Mouse (Mus musculus) B cell, adult (primary cell): ENCODE results near the gene Vbp1. TPM values are rescaled to one million over a fixed set of nuclear protein-coding genes. Genes with fewer than 3 reads are reported as not detected.

Experiments used
- total RNA-seq: library from RNA; stranded (reverse); gene quantifications from 4 replicates; pipeline ENCODE4 v1.2.4, GENCODE M21; 2023; ENCODE audit not compliant: inconsistent age

The Vbp1 gene
- 57.7 to 65.1 TPM (median 64.1 TPM) in 4 replicates for total RNA-seq

GRCm38 (mm10) chrX:75514179-75514972, at the start of gene Vbp1:
TSS of gene Vbp1 (plus strand) at chrX:75514299.

GRCm38 (mm10) chrX:75577582-75578324, 63.7 kb downstream of the Vbp1 start, which contains the start of gene Rab39b:
TSS of gene Rab39b (minus strand) at chrX:75578231.

Other genes starting within 250 kb of the Vbp1 start
- gene Fundc2, start 131.9 kb upstream of the Vbp1 start, total RNA-seq = 19.9 to 32.1 TPM (median 24.9 TPM) in 4 replicates
- gene F8, start 131.7 kb upstream of the Vbp1 start, total RNA-seq = 0.32 to 0.75 TPM (median 0.40 TPM) in 4 replicates
- 11.3 to 15.8 TPM (median 13.6 TPM) in 4 replicates for gene Cmc4, start 97.7 kb upstream of the Vbp1 start, total RNA-seq
- gene Mtcp1, start 97.7 kb upstream of the Vbp1 start, total RNA-seq = 14.6 to 15.9 TPM (median 15.6 TPM) in 4 replicates
- 25.4 to 29.4 TPM (median 26.7 TPM) in 4 replicates for gene Brcc3, start 97.7 kb upstream of the Vbp1 start, total RNA-seq
- 0.16 to 0.39 TPM in 2 of 4 replicates, not detected in the others for gene Rab39b, start 63.9 kb downstream of the Vbp1 start, total RNA-seq